Mouse (Mus musculus) thymus, adult 2 months (tissue): ENCODE results near the gene Fat2. TPM values are rescaled to one million over a fixed set of nuclear protein-coding genes. Genes with fewer than 3 reads are reported as not detected.
A peak's percentile ranks its signal among the peaks of the same experiment; 100 is the strongest.

ENCODE experiments used
- DNase-seq: peaks from one replicate; pipeline ENCODE4 v3.0.0; 2021
- H3K27ac ChIP-seq: fragments of 200-500 bp; 2 replicates; pipeline ENCODE4 v1.5.1; 2012; ENCODE audit warnings: low read length, control low read depth; ENCODE audit not compliant: control insufficient read depth, insufficient read depth
- H3K27me3 ChIP-seq: fragments of 200-500 bp; 2 replicates; pipeline ENCODE4 v1.6.1; 2012; ENCODE audit warnings: mild to moderate bottlenecking, low read length, moderate library complexity, mixed read lengths; ENCODE audit not compliant: control insufficient read depth, insufficient read depth
- H3K36me3 ChIP-seq: fragments of 200-500 bp; 2 replicates; pipeline ENCODE4 v1.6.1; 2012; ENCODE audit warnings: mild to moderate bottlenecking, low read length, moderate library complexity; ENCODE audit not compliant: control insufficient read depth, insufficient read depth
- H3K4me1 ChIP-seq: fragments of 200-500 bp; replicated peaks from 2 replicates; pipeline ENCODE4 v1.6.1; 2012; ENCODE audit warnings: low read length; ENCODE audit not compliant: control insufficient read depth, insufficient read depth
- H3K4me3 ChIP-seq: fragments of 200-500 bp; 2 replicates; pipeline ENCODE4 v1.5.1; 2012; ENCODE audit warnings: mild to moderate bottlenecking, low read length, control low read depth, moderate library complexity; ENCODE audit not compliant: control insufficient read depth, insufficient read depth
- CTCF ChIP-seq: fragments of 200-500 bp; IDR thresholded peaks from 2 replicates; pipeline ENCODE4 v1.5.1; 2012; ENCODE audit warnings: mild to moderate bottlenecking, control low read depth, low read length, moderate library complexity, borderline replicate concordance; ENCODE audit not compliant: control insufficient read depth, poor library complexity, insufficient read depth; ENCODE audit errors: extremely low read depth
- POLR2A ChIP-seq: fragments of 200-500 bp; IDR thresholded peaks from 2 replicates; pipeline ENCODE4 v1.6.1; 2012; ENCODE audit warnings: mild to moderate bottlenecking, low read length, control low read depth, moderate library complexity; ENCODE audit not compliant: control insufficient read depth, poor library complexity, insufficient read depth; ENCODE audit errors: extremely low read depth
- WGBS: fragments of 180-500 bp; shearing (Covaris S2); methylation state at CpG from one replicate; pipeline ENCODE4 v1.1.7; 2018; 5-methylcytosine and 5-hydroxymethylcytosine counted together
- polyA plus RNA-seq: library from polyadenylated mRNA; depleted of rRNA; stranded (reverse); fragments of >200 nt; gene quantifications from 2 replicates; pipeline ENCODE4 v1.2.3, GENCODE M21; 2012

Gene Fat2
- polyA plus RNA-seq, 1 experiment, result 2.2 TPM

DNA sequence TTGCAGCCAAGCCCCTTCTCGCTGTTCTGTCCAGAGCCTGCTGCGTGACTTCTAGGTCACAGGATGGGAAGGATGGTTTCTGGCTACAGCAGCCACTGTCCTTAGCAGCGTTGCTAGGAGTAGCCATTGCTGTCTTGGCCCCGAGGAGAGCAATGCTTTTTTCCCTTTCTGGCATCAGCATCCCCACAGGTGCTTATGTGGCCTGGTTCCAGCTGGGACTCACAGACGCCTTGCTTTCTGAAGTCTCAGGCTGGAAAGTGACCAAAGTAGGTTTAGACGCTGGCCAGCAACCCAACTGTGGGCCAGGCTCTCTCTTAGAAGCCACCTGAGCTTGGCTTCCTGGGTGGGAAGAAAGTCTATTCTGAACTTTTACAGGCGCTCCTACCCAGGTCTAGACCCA, 102.1 kb downstream of the Fat2 start:
- Histone ChIP-seq H3K4me3 (no peak overlapping the region), H3K36me3 (no peaks in the 10 kb centered on the region), H3K27me3 (no peaks in the 10 kb centered on the region), H3K4me1 (0 out of 2 replicates have a peak, but pooled peaks cover 2% of the 10 kb centered on the region), H3K27ac (no peak overlapping the region)
- DNase-seq, result no peak
- TF ChIP-seq POLR2A, result no peak
- TF ChIP-seq CTCF, result no peak
- 93% methylated on average over 7 of the region's 7 CpGs for WGBS

- no peak for TF ChIP-seq POLR2A
- TF ChIP-seq CTCF, result no peak
- H3K27ac ChIP-seq, result no peak overlapping the region
- WGBS, result 12% methylated on average over 6 of the region's 6 CpGs
- 0 out of 2 replicates have a peak, but pooled peaks cover 2% of the 10 kb centered on the region for H3K4me1 ChIP-seq
- no peak for DNase-seq
- H3K27me3 ChIP-seq, result no peaks in the 10 kb centered on the region
- H3K36me3 ChIP-seq, result no peaks in the 10 kb centered on the region
- H3K4me3 ChIP-seq, result no peak overlapping the region
Observed at GRCm38 (mm10) chr11:55231034-55231433, 105.3 kb downstream of the Fat2 start.

DNA sequence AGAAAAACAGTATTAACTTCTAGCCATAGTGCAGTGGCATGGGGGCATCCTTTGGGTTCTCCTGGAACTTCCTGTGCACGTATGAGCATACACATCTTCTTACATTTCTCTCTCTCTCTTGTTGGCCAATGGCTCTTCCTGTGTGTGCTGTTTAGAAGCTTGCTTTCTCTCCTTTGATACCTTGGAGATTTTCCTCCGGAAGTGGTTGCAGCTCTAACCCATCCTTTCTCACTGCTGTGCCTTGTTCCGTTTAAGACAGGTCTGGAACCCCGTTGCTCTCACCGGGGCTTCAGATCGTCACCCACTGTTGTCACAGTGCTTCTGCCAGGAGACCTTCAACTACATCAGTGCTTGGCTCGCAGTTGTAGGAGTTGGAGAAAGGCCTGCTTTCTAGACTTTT, 115.1 kb downstream of the Fat2 start:
- no peak for DNase-seq
- 80% methylated on average over 7 of the region's 7 CpGs for WGBS

DNA sequence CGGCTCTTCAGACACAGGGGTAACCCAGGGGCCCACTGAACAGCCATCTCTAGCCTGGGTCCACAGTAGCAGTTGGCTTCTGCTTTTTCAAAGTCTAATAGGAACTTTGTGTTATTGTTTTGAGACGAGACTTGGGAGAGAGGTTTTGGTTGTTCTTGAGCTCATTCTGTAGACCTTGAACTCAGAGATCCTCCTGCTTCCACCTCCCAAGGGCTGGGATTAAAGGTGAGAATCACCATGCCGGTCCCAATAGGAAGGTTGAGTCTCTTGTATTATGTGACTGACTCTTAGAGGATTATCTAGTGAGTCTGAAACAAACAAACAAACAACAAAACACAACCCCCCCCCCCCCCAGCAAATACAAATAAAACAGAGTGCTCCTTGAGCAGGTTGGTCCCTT, 117.9 kb downstream of the Fat2 start:
- H3K4me3 ChIP-seq, result no peak overlapping the region
- DNase-seq, result no peak
- H3K27me3 ChIP-seq, result no peaks in the 10 kb centered on the region
- WGBS, result 98% methylated on average over 3 of the region's 3 CpGs
- no peak for TF ChIP-seq CTCF
- no peak for TF ChIP-seq POLR2A
- H3K36me3 ChIP-seq, result peaks cover 4% of the 10 kb centered on the region; the same call in 1 of the 2 replicates
- H3K27ac ChIP-seq, result no peak overlapping the region
- peaks cover 10% of the 10 kb centered on the region for H3K4me1 ChIP-seq

More for the DNA sequence above, 115.1 kb downstream of the Fat2 start:
- peaks cover 10% of the 10 kb centered on the region for H3K4me1 ChIP-seq
- peaks cover 19% of the 10 kb centered on the region for H3K36me3 ChIP-seq
- H3K4me3 ChIP-seq, result no peak overlapping the region
- no peak for TF ChIP-seq CTCF
- TF ChIP-seq POLR2A, result no peak
- no peaks in the 10 kb centered on the region for H3K27me3 ChIP-seq
- H3K27ac ChIP-seq, result peak overlapping the region; percentile 60

- Histone ChIP-seq H3K27ac (no peak overlapping the region), H3K27me3 (no peaks in the 10 kb centered on the region)
Observed at GRCm38 (mm10) chr11:55217880-55218279, 118.5 kb downstream of the Fat2 start.

GRCm38 (mm10) chr11:55217418-55217817, 118.9 kb downstream of the Fat2 start:
- Histone ChIP-seq H3K27me3 (no peaks in the 10 kb centered on the region), H3K27ac (no peak overlapping the region), H3K4me3 (no peak overlapping the region), H3K4me1 (peaks cover 10% of the 10 kb centered on the region), H3K36me3 (peaks cover 4% of the 10 kb centered on the region; the same call in 1 of the 2 replicates)
- DNase-seq, result no peak
- over 99% methylated on average over 4 of the region's 4 CpGs for WGBS
- no peak for TF ChIP-seq CTCF
- TF ChIP-seq POLR2A, result no peak

More at GRCm38 (mm10) chr11:55217880-55218279, 118.5 kb downstream of the Fat2 start:
- TF ChIP-seq CTCF (no peak), POLR2A (no peak)
- Histone ChIP-seq H3K4me3 (no peak overlapping the region), H3K4me1 (peaks cover 10% of the 10 kb centered on the region), H3K36me3 (peaks cover 4% of the 10 kb centered on the region; the same call in 1 of the 2 replicates)
- no peak for DNase-seq
- WGBS, result 98% methylated on average over 7 of the region's 7 CpGs

DNA sequence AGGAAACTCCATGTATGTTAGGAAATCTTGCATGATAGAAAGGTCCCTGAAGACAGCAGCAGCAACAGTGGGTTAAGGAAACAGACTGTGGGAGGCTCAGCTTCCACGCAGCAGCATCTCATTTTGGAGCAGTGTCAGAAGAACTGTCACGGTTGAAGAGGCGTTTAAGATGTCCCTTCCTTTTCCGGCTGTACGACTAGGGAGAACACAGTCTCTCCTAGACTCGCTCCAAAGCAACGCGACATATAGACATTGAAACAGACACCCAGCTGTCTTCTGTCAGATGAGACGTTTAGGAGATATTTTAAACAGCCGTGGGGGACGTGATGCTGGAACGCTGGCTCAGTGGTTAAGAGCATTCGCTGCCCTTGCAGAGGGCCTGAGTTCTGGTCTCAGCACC, 119.5 kb downstream of the Fat2 start:
- Histone ChIP-seq H3K27ac (no peak overlapping the region), H3K4me3 (no peak overlapping the region), H3K4me1 (peaks cover 9% of the 10 kb centered on the region), H3K36me3 (peaks cover 4% of the 10 kb centered on the region; the same call in 1 of the 2 replicates), H3K27me3 (no peaks in the 10 kb centered on the region)
- DNase-seq, result no peak
- WGBS, result 94% methylated on average over 13 of the region's 13 CpGs
- TF ChIP-seq CTCF, result no peak
- no peak for TF ChIP-seq POLR2A
